Mouse (Mus musculus) layer of hippocampus, postnatal 36 days (tissue): Measurements from ENCODE around the gene Fkbp7. TPM values are rescaled to one million over a fixed set of nuclear protein-coding genes. Genes with fewer than 3 reads are reported as not detected.
"Not testable (repeated sequence)": the region's sequence is repeated elsewhere in the genome, so short reads cannot be mapped to it uniquely, and the experiment has no call there.

ENCODE experiments used
- DNase-seq, 2 experiments: peaks; one replicate each; pipeline ENCODE4 v3.0.0; 2022
- total RNA-seq, 2 experiments: library from RNA; stranded (reverse); gene quantifications; 2 replicates each; pipeline ENCODE4 v1.2.3; 2021

Fkbp7 gene
- total RNA-seq, 2 experiments from 2014 or later = 4.6 to 5.1 TPM

- DNase-seq = no peak
Measured at GRCm38 (mm10) chr2:76665531-76665930, 7.4 kb downstream of the Fkbp7 start.

GRCm38 (mm10) chr2:76659419-76659818 is 13.5 kb downstream of the Fkbp7 start:
- no peak for DNase-seq

- DNase-seq = no peak
Measured at GRCm38 (mm10) chr2:76658551-76658950, 14.4 kb downstream of the Fkbp7 start.

DNA sequence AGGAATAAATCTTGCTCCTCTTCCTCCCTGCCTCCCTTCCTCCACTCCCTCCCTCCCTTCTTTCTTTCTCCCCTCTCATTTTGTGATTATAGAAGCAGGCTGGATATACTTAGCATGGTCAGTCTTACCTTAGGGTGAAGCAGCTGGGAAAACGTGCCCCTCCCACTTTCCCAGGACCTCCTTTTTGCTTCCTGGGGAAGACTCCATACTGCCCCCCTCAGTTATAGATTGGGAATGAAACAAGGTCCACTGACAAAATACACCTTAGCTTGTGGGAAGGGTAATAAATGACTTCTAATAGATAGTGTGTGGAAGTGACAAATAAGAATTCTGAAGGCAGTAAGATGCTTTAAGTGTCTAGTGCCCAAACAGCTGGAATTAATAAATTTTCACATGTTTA is 16.9 kb downstream of the Fkbp7 start:
- no peak for DNase-seq

DNA sequence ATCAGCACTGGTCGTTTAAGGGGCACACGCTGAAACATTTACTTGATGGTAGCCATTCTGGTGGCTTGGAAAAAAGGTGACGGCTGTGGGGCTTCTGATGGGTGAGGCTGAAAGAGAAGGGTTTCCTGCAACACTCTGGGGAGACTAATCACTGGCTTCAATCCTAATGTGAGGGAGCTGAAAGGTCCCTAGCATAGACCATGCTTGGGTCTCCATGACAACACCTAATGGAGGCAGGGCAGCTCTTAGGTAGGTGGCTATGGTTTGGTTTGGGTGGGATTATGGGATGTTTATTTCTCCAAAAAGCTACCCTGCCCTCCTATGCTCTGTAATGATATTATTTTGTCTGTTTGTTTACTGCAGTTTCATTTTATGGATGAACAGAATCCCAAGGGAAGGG is 17.5 kb downstream of the Fkbp7 start:
- no peak for DNase-seq

DNA sequence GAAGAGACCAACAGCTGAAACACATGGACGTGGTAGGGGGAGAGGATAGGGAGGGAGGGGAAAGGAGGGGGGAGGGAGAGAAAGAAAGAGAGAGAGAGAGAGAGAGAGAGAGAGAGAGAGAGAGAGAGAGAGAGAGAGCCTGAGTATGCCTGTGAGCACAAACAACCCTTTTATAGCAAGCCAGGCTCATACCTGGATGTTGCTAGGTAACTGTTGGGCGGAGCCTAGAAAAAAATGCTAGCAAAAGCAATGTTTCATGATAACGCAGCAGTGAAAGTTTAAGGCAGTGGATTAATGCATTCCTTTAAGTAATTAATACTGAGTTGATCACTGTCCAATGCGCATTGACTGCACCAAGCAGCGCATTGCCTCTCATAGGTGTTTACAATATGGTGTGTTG is 18.3 kb downstream of the Fkbp7 start:
- DNase-seq = no peak

DNA sequence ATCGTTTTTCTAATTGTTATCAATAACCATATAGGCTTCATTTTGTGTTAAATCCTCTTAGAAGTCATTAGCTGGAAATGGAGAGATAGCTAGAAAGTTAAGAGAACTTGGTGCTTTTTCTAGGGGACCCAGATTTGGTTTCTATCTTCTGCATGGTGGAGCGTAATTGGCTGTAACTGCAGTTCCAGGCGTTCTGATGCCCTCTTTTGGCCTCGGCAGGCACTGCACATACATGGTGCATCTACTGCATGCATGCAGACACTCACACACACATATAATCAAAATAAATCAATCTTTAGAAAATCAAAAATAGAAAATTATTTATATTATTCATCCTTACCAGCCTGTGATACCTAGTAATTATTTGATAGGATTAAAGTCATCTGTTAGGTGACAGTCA is 19.8 kb downstream of the Fkbp7 start:
- DNase-seq = no peak

DNA sequence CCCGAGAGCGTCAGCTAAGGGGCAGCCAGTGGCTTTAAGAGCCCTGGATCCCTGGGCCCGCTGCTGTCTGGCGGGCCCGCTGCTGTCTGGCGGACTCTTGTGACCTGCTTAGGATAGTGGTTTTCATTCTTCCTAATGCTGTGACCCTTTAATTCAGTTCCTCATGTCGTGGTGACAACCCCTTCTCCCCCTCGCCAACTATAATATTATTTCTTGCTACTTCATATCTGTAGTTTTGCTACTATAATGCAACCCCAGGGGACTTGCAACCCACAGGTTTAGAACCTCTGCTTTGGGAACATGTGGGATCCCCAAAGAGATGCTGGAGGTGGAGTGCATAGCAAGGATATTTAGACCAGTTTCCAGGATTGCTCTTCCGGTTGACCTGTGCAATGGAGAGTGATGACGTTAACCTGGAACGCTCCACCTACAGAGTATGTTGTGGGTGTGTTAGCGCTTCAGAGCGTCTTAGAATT is 24.2 kb downstream of the Fkbp7 start:
- no peak for DNase-seq

- peak; percentile 95 for DNase-seq
Measured at GRCm38 (mm10) chr2:76647883-76648570, 24.9 kb downstream of the Fkbp7 start, which contains the start of the genes Prkra and Pjvk. TSS of gene Prkra (minus strand) at chr2:76648015. TSS of gene Pjvk (plus strand) at chr2:76648476.

- peak in 1 of 2 experiments; percentile 6 for DNase-seq
Measured at GRCm38 (mm10) chr2:76647441-76647869, 25.5 kb downstream of the Fkbp7 start.

DNA sequence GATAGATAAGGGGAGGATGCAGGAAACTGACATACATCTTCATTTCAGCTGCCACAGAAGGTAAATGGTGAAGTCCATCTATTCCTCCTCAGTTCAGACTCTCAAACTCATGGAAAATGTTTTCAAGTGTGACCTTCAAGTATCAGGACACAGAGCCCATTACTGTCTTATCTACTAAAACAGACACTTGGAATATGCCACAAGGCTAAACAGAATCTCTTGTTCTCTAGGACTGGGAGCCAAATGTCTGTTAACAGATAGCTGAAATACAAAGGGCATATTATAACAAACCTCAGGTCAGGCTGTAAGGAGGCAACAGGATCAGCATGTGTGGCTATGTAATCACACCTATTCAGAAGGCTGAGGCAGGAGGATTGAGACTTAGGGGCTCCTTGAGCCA is 29.1 kb downstream of the Fkbp7 start:
- no peak for DNase-seq

DNA sequence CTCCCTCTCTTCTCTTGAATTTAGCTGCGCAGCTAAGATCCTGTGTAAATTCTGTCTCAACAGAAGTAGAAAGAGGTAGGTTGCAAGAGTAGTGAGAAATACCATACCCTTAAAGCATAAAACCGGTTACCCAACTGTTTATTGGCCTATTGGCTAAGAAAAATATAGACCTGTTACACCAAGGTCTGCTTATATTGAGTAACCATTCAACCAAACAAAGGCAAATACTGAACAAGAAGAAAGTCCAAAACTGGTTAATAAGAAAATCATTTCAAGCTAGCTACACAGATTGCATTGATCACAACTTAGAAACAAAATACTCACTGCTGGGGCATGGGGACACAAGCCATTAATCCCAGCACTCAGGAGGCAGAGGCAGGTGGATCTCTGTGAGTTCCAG is 33.3 kb downstream of the Fkbp7 start:
- DNase-seq = no peak

GRCm38 (mm10) chr2:76631600-76631999 is 41.3 kb downstream of the Fkbp7 start:
- no peak for DNase-seq

DNA sequence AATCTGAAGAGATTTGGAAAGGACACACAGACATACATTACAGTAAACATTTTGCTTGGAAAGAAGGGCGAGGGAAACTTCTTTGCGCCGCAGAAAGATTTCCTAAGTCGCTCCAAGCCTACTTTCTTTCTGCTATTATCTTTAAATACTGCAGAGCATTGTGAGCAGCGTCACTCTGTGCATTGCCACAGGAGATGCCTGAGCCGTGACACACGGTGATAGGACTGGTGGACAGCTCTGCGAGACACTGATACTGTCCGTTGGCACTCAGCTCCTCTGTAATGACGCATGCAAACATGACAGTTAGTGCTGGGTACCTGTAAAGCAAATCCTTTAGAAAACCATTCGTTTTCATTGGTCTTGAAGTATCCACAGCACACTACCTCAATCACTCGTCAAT is 42.6 kb downstream of the Fkbp7 start:
- DNase-seq = no peak

DNA sequence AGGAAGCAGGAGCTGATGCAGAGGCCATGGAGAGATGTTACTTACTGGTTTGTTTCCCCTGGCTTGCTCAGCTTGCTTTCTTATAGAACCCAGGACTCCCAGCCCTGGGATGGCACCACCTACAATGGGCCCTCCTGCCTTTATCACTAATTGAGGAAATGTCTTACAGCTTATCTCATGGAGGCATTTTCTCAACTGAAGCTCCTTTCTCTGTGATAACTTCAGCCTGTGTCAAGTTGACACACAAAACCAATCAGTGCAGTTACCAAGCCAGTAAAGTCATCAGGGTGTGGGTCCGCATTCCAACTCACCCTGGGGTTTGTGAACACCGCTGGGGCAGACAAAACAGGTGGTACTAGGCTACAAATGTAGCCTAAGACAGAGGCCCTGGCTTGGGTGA is 50.6 kb downstream of the Fkbp7 start:
- not testable (repeated sequence) for DNase-seq

- no peak for DNase-seq
Measured at GRCm38 (mm10) chr2:76621724-76622123, 51.2 kb downstream of the Fkbp7 start.

GRCm38 (mm10) chr2:76620188-76620587 is 52.7 kb downstream of the Fkbp7 start:
- no peak for DNase-seq

DNA sequence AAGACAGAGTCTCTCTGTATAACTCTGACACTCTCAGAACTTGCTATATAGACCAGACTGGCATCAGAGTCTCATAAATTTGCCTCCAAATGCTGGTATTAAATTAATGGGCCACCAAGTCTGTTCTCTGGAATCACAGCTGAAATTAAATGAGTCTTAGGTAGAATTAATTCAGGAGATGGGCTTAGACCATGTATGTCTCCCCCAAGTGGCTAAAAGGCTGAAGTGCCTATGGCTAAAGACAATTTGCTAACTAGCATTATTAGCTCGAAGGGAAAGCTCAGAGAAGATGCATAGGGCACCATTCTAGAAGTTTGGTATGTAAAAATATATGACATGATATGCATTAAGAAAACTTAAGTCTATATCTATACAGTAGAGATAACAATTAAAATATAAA is 54.8 kb downstream of the Fkbp7 start:
- peak in 1 of 2 experiments; percentile 30 for DNase-seq

Other genes with a start within 250 kb of the Fkbp7 start
- gene Prkra, start 25.1 kb downstream of the Fkbp7 start, total RNA-seq = 10 to 100 TPM; 15.7 to 16.9 TPM
- not detected for gene Pjvk, start 24.6 kb downstream of the Fkbp7 start, total RNA-seq
- 10 to 100 TPM; 49.7 to 50.1 TPM for gene Plekha3, start 2.2 kb upstream of the Fkbp7 start, total RNA-seq